Mouse (Mus musculus) adrenal gland, postnatal 4 days (tissue): Measurements from ENCODE around the gene Cxcl17. TPM values are rescaled to one million over a fixed set of nuclear protein-coding genes. Genes with fewer than 3 reads are reported as not detected.

Experiments
- DNase-seq, 2 experiments: peaks; one replicate each; pipeline ENCODE4 v3.0.0; 2021 to 2022; ENCODE audit warnings: low spot score in 2 of 2, mixed read lengths in 2 of 2
- total RNA-seq, 2 experiments: library from RNA; stranded (reverse); gene quantifications; 2 replicates each; pipeline ENCODE4 v1.2.3; 2021

Gene Cxcl17
- total RNA-seq, 2 experiments from 2014 or later, result not detected

GRCm38 (mm10) chr7:25391856-25392453, 20.7 kb downstream of the Cxcl17 start:
- DNase-seq, result no peak

GRCm38 (mm10) chr7:25390986-25391385, 21.7 kb downstream of the Cxcl17 start:
- DNase-seq, result no peak

GRCm38 (mm10) chr7:25390054-25390770, 22.5 kb downstream of the Cxcl17 start:
- DNase-seq, result no peak

GRCm38 (mm10) chr7:25388916-25389315, 23.8 kb downstream of the Cxcl17 start:
- no peak for DNase-seq

- DNase-seq, result no peak
Measured at GRCm38 (mm10) chr7:25387811-25388440, 24.8 kb downstream of the Cxcl17 start.

- DNase-seq, result no peak
Measured at GRCm38 (mm10) chr7:25385850-25386555, 26.7 kb downstream of the Cxcl17 start.

- no peak for DNase-seq
Measured at GRCm38 (mm10) chr7:25385259-25385658, 27.4 kb downstream of the Cxcl17 start.

GRCm38 (mm10) chr7:25384818-25385217, 27.9 kb downstream of the Cxcl17 start:
- no peak for DNase-seq

- no peak for DNase-seq
Measured at GRCm38 (mm10) chr7:25384318-25384717, 28.4 kb downstream of the Cxcl17 start.

- DNase-seq, result no peak
Measured at GRCm38 (mm10) chr7:25383891-25384290, 28.8 kb downstream of the Cxcl17 start.

- DNase-seq, result no peak
Measured at GRCm38 (mm10) chr7:25383385-25383784, 29.3 kb downstream of the Cxcl17 start.

- no peak for DNase-seq
Measured at GRCm38 (mm10) chr7:25382541-25382940, 30.1 kb downstream of the Cxcl17 start.

GRCm38 (mm10) chr7:25381284-25381680, 31.4 kb downstream of the Cxcl17 start:
- no peak for DNase-seq

GRCm38 (mm10) chr7:25380392-25381283, 32.0 kb downstream of the Cxcl17 start:
- DNase-seq, result no peak

- no peak for DNase-seq
Measured at GRCm38 (mm10) chr7:25379551-25380351, 32.9 kb downstream of the Cxcl17 start.

- no peak for DNase-seq
Measured at GRCm38 (mm10) chr7:25378181-25379100, 34.2 kb downstream of the Cxcl17 start.

- DNase-seq, result no peak
Measured at GRCm38 (mm10) chr7:25377100-25377700, 35.5 kb downstream of the Cxcl17 start.

- DNase-seq, result peak; percentile 69 to 73
Measured at GRCm38 (mm10) chr7:25376556-25376955, 36.1 kb downstream of the Cxcl17 start.
